Mouse (Mus musculus): Measurements from ENCODE around the gene Neu2. TPM values are rescaled to one million over a fixed set of nuclear protein-coding genes. Genes with fewer than 3 reads are reported as not detected.

Gene Neu2
- polyA plus RNA-seq, 2 experiments from 2014 or later, result not detected

DNA sequence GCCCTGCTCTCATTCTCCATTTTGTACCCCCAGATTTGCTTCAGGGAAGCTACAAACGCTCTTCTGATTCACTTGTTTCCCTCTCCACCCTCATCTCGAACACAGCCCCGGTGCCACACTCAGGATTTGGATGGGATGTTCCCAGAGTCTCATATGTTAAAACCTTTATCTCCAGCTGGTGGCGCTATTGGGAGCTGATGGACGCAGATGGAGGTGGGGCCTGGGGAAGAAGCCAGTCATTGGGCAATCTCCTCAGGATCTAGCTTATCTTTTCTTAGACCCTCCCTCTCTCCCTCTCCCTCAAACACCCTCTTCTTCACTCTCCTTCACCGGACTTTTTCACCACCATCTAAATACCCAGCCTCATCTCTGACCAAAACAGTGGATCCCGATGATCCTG, 31.9 kb downstream of the Neu2 start:
- no peak for ATAC-seq

DNA sequence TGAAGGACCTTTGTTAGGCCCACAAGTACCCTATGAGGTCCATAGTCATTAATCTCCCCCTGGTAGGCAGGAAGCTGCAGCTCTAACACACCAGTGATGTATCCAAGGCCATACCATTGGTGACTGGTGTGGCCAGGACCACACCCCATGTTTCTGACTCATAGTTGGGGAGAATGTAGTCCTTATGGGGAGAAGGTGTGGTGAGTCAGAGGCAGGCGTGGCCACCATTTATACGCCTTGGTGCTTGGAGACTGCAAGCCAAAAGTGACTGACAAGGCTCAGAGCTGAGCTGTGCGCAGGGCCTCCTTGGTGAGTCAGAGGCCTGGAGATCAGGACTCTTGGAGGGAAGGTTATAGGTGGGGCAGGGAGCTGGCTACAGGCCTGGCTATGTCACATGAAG, 41.3 kb downstream of the Neu2 start:
- ATAC-seq, result no peak

DNA sequence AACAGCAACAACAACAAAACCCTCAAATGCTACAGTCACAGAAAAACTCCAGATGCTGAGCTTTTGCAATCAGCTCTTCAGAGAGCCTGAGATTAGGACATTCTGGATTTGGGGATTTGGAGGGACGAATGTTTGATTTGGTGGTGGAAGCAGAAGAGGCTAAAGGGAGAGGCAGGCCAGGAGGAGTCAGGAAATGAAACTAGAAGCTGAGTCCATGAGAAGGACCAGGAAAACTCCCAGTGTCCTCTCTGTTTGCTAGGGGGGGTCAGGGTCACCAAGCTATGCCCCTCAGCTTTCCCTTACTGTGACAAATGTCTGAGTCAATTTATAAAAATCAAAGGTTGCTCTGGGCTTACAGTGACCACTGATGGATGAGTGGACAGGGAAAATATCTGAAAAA, 43.9 kb downstream of the Neu2 start:
- no peak for ATAC-seq

DNA sequence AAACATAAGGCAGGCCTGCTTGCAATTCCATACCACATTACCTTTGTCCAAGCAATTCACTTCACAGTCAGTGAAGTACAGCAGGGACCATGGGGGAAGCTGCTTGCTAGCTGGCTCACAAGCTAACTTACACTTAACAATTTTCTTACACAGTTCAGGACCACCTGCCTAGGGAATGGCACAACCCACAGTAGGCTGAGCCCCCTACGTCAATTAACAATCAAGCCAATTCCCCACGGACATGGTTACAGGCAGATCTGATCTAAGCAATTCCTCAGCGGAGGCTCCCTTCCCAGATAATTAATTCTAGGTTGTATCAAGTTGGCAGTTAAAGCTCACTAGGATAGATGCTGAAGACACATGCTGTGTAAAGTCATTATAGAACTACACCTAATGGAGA, 53.3 kb downstream of the Neu2 start:
- no peak for ATAC-seq

DNA sequence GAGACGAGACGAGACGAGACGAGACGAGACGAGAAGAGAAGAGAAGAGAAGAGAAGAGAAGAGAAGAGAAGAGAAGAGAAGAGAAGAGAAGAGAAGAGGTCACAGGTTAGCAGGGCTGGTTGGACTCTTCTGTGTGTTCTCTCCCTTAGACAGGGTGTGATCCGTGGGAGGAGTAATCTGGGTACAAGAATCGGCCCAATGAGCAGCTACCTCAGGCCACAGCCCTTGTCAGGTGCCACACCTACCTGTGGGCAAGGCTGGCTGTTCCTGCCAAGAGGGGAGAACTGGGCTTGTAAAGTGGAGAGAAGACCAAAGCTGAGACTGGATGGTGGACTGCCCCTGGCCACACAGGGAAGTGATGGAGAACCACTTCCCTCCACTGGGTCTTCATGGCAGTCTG, 56.1 kb downstream of the Neu2 start:
- ATAC-seq, result no peak

DNA sequence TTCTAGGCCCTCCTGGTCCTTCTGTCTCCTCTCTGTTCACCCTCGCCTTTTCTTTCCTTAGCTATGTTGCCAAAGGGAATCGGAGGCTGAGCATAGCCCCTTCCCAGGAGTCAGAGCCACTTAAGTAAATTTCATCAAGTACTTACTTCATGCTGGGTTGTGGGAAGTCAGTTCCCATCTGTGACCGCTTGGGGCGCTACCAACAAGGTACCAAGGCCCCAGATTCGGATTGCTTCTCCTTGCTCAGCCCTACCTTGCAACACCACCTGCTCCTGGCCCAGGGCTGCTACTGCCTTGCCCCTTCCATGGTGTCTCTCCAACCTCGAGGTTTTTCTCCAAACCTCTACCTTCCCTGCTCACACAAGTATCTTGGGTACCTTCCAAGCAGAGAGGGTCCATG, 58.7 kb downstream of the Neu2 start:
- ATAC-seq, result no peak

DNA sequence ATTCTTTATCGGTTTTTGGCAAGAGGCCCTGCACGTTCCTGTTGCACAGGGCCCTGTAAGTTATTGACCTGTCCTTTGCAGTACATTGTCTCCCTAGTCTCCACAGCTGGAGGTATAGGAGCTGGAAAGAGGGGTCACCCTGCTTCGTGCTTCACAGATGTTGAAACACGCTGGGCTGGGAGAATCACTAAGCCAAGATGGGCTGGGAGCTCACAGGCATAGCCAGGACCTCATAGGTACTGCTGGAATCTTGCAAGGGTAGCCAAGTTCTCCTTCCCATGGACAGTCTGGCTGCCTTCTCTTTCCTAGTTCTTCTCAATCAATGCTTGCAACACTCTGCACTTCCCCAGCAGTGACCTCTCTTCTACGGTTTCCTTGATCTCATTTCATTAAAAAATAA, 63.6 kb downstream of the Neu2 start:
- ATAC-seq, result no peak

DNA sequence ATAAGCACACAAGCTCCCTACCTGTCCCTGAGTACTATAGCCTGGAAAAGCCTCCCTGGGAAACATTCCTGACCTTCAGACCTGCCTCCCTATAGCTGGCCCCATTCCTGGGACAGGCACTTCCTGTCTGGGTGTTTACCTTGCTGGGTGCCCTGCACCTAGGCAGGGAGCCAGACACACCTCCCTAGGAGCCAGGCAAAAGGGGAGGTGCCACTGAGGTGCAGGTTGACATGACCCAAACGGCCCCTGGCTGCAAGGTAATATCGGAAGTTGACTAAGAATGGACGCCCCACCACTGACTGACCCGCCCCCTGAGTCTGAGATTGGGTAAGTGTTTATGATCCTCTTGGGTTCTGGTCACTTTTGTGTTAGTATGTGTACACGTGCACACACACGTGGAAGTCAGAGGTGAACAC, 64.1 kb downstream of the Neu2 start, which contains the start of gene Ngef:
Ngef (minus strand) TSS at position 71 of the 416 bp plus-strand sequence.
- no peak for ATAC-seq

DNA sequence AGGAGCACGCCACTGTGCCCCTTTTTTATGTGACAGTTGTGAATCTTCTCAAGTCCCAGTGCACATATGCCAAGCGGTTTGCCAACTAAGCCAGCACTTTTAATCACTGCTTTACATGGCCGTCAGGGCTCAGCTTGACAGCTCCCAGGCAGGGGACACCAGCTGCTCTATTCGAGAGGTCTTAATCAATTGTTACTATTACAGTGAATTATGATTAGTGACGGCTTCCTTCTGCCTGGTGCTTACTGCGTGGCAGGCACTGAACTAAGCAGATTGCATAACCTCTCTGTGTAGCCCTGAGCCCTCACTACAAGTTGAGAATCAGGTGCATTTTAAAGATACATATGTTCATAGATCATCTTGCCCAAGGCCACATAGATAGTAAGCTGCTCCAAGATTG, 64.7 kb downstream of the Neu2 start:
- no peak for ATAC-seq

DNA sequence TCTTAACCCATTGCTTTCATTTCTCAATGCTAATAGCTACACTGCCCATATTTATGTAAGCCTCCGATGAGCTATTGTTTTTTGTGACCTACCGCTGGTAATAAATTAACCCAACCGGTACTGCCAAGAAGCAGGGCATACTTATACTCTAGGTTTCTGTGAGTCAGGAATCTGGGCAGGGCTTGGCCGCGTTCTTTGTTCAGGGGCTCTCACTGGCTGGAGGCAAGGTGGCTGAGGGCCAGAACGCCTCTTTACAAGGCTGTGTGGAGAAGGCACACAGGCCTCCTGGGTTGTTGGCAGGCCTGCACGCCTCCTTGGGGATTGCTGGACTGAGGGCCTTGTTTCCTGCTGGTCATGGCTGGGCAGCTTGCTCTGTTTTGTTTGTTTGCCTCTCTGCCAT, 65.1 kb downstream of the Neu2 start:
- ATAC-seq, result no peak

DNA sequence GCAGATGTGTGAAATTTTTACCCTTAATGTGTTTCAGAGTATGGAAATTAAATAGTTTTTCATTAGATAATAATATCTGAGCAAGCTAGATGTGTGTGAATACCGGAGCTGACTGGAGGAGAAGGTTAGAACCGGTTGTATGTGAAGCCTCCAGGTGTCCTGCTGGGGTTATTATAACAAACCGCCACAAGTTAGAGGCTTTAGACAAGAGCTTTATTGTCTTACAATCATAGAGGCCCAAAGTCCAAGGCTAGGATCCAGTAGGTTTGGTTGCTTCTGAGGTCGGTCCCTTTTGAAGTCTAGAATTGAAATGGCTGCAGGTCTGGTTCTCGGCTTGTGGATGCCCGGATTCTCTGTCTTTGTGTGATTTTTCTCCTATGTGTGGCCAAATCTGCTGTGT, 69.3 kb downstream of the Neu2 start:
- ATAC-seq, result no peak

DNA sequence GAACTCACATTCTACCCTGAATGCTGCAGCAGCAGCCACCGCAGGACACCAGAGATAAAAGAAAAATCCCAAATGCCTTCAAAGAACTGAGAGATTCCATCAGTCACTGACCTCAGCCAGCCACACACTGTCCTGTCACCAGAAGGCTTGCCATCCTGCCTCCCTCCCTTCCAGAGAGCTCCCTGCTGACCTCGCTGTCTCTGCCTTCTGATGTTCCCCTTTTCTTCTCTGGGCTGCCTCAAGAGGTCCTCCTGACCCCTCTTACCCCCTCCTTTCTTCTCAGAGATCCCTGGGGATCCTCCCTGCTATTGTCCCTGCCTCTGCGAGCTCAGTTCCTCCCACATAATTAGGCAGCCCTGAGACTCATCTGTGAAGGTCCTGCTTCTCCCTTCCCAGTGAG, 71.1 kb downstream of the Neu2 start:
- ATAC-seq, result no peak

DNA sequence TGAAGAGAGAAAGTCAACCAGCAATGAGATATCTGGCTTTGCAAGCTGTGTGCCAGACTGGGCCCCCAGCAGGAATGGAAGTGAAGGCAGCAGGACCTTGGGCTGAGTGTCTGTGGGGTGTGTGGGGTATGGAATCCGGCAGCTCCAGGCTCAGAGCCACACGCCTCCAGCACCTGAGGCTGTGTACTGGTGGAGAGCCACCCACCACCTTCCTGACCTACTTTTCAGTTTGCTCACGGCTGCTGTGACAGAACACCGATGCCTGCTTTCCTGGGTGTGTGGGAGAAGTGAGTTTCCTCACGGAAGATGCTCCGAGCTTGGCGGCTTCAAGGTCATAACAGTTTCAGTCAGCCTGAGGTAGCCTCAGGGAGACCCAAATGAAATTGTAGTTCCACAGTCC, 79.5 kb downstream of the Neu2 start:
- ATAC-seq, result no peak

DNA sequence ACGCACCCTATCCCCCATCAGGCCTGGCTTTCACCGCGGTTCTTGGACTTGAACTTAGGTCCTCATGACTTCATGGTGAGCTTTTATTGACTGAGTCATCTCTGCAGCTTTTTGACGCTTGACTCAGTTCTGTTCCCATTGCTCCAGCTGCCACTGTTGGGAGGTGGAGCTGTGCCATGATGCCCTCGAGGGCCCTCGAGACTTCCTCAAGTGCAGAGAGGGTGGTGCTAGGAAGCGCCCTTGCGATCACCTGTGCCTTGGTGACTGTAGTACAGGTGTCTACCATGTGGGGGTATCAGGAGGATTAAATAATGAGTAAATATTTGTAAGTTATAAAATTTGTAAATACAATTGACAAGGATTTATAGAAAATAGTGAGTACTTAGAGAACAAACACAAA, 80.3 kb downstream of the Neu2 start:
- ATAC-seq, result no peak

DNA sequence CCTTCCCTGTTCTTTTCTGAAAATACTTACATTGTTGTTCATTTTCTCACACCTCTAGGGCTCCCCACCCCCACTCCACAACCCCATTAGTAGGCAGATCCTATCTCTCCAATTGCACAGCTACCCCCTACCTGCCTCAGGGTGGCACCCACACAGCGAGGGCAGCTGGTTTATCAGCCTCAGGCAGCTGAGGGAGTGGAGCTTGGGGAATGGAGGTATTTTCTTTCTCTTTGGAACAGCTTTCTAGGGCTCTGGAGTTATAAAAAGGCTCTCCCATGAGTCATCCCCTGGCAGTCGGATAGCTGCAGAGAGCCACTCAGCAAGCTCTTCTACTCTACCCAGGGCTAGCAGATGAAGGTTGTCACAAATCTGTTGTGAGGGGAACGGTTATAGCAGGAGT, 84.6 kb downstream of the Neu2 start:
- ATAC-seq, result no peak

DNA sequence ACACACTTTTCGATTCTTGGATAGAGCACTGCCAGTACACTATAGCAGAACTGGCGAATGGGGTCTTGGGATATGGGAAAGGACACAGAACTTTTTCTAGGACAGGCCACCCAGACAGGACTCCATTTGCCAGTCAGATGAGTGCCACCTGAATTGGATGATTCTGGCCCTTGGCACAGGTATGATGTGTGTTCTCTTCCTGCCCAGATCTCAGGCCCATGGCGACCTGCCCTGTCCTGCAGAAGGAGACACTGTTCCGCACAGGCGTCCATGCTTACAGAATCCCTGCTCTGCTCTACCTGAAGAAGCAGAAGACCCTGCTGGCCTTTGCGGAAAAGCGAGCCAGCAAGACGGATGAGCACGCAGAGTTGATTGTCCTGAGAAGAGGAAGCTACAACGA, 85.0 kb downstream of the Neu2 start:
- ATAC-seq, result no peak

DNA sequence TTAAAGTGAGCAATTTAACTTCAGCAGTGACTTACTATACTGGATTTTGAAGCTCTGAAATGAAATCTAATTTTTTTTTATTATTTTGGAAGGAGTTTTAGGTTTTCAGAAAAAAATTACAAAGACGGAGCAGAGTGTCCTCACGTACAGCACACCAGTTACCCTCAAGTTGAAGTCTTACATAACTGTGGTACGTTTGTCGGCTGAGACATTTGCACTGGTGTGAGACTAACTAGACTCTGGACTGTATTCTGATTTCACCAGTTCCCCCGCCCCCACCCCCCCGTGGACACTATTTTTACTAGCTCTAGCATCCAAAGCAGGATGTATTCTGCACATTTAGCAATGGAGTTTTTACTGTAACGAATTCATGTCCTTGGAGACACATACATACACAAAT, 90.8 kb downstream of the Neu2 start:
- no peak for ATAC-seq

DNA sequence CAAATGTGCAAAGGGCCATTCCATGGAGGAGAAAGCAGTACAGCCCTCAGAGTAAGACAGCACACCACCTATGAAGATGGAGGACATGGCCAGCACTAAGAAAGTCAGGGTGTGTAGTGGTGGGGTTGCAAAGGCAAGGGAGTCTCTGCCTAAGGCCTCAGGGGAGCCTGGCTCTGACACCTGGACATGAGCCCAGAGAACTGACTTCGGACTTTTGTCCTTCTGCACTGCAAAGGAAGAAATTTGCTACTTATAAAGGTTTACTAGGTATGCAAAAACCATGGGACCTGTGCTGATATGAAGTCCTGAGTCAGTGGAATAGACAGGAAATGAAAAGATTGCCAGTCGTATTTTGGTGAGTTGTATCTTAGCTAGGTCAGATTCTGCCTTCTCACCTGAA, 92.1 kb downstream of the Neu2 start:
- no peak for ATAC-seq

DNA sequence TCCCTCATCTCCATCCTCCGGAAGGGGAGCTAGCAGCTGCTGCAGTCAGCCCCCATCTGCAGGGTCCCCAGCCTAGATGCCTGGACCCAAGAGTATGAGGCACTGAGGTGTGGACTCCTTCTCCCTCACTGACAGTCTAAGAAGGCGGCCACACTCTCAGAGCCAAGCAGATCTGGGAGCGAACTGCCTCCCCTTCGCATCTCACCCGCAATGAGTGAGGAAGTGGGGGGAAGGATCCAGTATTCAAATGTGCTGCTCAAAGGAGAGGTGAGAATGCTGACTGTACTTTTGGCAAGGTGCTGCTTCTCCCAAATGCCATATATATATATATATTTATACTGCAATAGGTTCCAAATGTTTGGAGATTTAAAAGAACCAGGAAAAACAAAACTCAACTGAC, 93.7 kb downstream of the Neu2 start:
- ATAC-seq, result no peak

DNA sequence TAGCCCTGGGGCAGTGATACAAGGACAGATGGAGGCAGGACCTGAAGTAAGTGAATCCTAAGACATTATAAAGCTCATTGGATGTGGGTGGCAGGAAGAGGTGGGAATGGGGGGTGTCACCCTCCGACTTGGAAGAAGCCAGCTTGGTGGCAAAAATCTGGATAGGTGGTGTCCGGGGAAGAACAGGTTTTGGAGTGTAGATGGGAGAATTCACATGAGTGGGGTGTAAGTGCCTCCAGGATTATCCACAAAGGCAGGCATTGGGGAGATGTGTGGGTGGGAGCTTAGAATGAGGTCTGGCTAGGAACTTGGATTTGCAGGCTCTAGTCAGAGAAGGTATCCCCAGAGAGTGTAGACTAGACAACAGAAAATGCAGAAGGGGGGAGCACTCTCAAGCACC, 95.6 kb downstream of the Neu2 start:
- ATAC-seq, result no peak

DNA sequence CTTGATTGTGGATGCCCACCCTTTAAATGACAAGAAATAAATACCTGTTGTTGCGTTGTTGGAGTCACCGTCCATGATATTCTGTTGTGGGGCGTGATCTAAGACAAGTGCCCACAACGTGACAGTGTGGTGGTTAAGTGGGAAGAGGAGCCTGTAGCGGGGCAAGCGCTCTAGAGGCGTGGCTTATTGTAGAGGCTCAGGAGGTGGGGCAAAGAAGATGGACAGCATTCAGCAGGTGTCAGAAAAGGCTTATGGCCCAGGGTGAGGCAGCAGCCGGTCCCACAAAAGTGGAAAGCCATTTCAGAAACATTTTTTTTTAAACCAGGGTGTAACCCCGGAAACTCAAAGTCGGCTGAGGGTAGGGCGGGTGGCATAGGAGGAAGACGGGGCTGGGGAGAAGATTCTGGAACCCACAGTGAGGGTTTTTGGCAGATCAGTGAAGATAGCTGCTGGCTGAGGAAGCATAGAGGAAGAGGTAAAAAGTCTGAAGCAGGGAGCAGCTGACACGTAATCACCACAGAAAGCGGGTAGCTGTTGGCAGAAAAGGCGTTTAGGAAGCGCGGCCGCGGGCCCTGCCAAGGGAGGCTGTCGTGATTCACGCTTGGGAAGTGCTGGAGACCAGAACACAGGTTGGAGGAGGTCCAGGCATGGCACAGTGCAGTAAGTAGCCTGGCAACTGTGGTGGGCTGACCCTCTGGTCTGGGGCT, 97.8 kb downstream of the Neu2 start:
- peak; percentile 92 for ATAC-seq

DNA sequence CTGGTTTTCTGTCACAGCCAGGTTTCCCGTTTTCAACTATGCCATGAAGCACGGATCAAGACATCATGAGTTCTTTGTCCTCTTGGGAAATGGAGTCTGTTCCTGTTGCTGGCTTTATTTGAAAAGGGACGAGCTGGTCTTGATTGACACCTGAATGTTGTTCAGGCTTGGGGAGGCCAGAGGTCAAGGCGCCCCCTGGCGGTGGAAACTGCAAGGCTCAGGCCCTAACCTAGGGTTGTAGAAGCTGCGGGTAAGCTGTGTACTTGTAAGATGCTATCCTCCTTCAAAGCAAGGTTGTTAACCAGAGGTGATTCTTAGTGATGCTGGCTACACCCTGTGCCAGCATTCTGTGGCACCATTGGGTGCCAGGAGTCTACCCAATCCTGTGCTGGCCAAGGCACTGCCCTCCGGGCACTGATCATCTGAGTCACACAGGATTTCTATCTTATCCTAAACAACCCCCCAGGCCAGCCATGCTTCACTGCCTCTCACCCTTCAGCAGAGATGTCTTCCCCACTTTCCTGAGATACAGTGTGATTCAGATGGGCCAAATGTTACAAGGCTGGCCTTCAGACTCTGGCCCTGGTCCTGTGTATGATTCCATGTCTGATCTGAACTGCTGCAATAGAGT, 98.8 kb downstream of the Neu2 start:
- ATAC-seq, result peak; percentile 14

DNA sequence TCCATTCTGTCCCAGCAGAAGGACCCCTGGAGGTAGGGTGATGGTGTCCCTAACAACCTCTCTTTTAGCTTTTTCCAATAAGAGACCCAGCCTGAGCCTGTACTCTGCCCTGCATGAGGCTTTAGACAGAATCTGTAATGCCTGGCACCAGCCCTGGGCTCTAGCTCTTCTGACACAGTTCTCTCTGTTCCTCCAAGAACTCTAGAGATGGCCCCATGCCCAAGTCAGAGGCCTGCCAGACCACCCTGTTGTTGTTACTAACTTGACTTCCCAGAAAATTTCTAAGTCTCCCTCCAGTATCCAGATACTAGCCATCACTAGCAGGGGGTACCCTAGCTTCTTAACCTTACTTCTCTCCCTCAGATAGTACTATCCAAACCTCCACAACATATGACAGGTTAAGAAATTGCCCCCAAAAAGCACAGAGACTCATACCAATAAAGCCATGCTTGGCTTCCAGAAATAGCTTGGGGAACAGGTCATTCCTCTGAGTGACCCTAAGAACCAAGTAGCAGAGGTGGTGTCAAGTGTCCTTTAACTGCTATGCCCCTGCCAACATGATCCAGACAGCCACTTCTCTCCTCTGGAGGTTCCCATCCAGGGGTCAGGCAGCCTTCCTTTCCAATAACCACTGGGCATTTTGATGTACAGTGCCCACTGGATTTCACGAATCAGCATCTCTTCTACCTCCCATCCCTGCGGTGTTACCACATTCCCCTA, 105.0 kb downstream of the Neu2 start:
- ATAC-seq, result no peak

DNA sequence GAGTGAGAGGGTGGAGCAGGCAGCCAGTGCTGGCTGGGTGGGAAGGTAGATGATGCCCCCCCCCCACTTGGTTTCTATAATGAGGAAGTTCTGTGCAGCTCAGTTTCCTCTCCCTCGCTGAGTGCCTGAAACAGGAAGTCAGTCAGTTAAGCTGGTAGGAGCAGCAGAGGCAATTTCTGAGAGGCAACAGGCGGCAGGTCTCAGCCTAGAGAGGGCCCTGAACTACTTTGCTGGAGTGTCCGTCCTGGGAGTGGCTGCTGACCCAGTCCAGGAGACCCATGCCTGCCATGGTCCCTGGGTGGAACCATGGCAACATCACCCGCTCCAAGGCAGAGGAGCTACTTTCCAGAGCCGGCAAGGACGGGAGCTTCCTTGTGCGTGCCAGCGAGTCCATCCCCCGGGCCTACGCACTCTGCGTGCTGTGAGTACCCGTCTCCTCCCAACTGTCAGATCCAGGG, 110.6 kb downstream of the Neu2 start, which contains the start of gene Inpp5d:
Inpp5d (plus strand) TSS at position 102 of the 458 bp plus-strand sequence.
- ATAC-seq, result peak; percentile 72

Measured in CD4-positive, CD25-positive, alpha-beta regulatory T cell, adult 4 months (primary cell).